Mouse (Mus musculus): Measurements from ENCODE around the gene Gm20696.

Gene Gm20696

DNA sequence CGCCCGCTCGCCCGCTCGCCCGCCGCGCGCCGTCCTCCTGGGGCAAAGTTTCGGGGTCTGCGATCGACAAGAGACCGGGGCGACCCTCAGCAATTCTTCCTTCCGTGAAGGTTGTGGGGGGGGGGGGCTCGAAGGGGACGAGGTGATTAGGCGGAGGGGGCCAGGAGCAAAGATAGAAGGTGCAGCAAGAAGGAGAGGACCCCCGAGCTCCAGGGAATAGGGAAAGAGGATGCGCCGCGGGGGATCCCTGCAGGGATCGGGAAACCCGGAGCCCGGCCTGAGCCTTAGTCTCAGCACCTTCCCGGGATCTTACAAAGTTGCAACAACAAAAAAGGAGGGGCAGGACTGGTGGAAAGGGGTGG, 145.9 kb downstream of the Gm20696 start:
- DNase-seq (ENCODE audit: low spot score) = no peak

DNA sequence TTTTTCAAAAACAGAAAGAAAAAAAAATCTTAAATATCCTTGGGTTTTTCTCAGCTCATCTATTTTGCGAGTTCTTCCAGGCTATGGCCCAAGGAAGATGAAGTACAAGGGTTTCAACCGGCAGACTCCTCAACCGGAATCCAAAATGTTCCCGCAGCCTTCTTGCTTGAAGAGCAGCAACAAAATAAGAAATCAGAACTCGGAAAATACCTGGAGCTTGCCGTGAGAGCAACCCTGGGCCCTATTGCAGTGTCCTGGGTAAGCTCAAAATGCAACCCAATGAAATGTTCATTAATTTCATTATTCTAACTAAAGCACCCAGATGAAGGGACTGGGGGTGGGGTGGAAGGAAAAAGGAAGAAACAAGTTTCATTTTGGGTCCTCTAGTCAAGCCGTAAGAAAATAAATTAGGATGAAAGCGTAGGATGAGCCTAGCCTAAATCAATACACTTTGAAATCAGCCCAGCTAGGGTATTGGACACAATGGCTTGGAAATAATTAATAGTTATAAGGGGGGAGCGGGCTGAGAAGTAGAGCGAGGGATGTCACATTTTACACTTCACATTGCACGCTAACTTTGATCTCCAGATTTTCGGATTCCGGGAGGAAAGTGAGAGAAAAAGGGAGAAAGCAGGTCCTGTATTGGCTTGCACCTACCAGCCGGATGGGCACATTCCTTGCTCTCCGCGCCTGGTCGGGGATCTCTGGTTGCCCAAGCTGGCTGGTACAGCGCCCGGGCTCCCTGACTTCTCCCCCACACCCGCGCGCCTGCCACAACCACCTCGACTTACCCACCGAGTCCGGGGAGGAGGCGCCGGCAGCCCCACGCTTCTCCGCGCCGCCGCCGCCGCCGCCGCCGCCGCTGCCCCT, 146.6 kb downstream of the Gm20696 start:
- DNase-seq (ENCODE audit: low spot score) = peak; percentile 31

DNA sequence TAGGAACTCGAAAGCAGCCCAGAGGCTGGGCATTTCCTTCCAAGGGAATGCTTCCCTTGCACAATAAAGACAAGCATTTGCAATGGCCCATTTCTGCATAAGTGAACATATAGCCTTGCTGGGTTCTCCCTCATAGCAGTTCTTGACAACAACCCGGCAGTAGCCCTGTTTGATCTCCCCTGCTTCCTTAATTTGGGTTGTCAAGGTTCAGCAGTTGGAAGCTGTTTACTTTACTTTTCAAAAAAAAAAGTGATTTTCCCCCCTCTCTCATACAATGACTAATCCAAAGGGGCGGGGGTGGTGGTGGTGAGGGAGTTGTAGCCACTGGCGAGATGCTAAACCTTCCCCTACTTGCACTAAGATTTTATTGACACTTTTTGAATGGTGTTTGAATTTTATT, 147.5 kb downstream of the Gm20696 start:
- DNase-seq (ENCODE audit: low spot score) = no peak

DNA sequence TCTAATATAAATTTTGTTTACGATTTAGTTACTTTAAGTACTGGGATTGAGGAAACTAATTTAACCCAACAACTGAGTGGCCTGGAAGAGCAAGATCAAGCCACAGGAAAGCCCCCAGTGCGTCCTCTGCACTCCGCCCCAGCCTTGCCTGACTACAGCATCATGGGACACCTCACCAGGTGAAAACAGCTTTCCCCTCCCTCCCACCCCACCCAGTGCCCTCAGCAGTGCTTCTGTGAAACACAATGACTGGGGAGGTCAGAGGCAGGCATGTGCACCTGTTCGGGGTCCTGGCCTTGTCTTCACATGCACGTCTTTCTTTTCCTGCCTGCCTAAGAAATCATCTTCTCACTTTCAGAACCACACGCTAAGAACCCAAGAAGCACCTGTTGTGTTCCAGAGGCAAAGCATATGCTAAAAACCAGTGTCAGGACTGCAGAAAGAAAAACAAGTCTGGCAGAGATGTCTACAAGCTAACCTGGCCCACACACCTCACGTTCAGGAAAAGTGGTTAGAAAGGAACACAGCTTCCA, 150.9 kb downstream of the Gm20696 start:
- DNase-seq (ENCODE audit: low spot score) = no peak

DNA sequence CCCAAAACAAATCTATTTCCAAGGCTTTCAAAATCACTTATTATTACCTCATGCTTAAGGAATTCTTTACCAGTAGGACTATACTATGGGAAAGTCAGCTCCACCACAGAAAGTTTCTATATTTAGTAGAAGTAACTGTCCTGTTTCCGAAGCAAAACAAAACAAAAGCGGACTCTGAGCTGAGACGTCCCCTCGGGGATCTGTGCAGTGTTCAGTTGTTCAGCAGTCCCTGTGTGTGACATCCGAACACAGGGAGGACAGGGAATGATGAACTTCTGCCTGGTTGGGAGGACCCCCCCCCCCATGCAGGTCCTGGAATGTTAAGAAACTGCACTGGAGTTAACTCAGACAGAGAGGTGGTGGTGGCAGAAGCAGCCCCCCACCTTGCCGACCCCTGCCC, 154.7 kb downstream of the Gm20696 start:
- DNase-seq (ENCODE audit: low spot score) = no peak

DNA sequence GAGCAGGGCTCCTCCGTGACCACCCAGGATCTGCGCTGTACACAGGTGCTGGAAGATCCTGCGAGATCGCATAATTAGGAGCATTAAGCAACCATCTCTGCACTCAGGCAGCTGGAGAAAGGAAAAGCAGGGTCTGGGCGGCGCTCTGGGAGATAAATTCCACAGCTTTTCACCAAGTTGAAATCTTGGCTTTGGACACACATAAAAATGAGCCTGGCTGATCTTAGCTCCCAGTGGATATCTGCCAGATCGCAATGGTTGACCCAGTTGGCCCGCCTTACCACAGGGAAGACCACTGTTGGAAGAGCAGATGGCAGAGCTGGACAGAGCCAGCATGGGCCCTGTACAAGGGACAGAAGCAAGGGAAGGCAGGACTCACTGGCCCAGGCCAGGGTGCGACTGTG, 157.4 kb downstream of the Gm20696 start:
- DNase-seq (ENCODE audit: low spot score) = peak; percentile 26

DNA sequence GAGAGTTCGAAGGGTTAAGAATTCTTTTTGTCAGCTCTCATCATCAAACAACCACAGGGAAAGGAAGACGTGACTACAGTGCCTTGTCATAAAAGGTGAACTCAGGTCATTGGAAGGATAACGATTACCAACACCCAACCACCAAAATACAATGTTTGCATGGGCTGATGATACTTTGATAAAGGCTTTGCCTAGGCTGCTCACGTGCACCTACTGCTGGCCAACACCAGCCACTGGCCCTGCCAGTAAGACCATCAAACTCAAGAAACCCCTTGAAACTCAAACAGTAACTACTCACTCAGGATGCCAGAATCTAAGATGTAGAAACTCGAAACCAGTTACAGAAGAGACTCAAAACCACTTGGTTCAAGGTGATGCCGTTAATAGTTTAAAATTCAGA, 159.8 kb downstream of the Gm20696 start:
- no peak for DNase-seq (ENCODE audit: low spot score)

DNA sequence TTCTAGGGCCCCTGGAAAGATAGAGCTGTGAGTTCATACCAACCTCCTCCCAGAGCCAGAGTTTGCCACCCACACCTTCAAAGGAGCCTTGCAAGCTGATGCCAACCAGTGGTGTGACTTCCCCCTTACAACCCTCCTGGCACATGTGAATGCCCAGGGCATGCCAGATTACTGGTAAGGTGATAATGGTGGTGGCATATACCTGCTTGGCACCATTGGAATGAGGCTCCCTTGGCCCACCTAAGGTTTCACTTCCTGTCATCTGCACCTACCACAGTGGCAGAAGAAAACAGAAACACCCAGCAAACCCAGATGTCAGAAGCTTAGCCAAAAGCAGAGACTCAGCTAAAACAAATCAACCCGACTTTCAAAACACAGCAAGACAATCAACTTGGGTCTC, 162.9 kb downstream of the Gm20696 start:
- no peak for DNase-seq (ENCODE audit: low spot score)

DNA sequence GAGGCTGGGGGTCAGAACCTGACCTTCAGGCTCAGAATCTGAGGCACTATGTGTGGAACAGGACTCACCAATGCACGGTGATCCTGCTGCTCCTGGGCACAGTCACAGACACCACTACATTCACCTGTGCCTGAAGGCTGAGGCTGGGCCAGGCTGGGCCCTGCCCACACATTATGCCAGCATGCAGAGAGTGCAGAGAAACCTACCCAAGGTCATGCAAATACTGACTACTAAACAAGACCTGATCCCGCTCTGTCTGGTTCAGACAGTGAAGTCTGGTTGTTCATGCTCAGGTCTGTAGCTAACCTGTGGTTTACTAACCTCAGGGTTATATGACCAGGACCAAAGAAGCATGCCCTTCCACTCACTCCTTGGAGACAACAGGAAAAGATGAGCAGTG, 163.9 kb downstream of the Gm20696 start:
- DNase-seq (ENCODE audit: low spot score) = no peak

DNA sequence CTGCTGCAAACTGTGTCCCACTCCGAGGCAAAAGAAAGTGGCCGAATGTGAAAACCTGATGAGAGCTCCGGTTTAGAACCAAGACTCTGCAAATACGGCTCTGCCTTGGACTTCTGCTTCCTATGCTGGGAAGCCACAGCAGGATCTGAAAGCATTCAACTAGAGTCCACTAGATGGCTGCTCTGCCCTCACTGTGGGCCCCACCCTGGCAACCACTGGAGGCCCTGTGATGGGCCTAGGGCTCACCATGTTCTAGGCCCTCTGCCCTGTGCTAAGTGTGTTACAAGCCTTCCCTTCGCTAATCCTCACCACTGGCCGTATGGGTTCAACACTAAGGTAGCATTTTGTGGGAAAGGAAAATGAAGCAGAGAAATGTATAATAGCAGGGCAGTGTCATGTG, 164.3 kb downstream of the Gm20696 start:
- DNase-seq (ENCODE audit: low spot score) = no peak

DNA sequence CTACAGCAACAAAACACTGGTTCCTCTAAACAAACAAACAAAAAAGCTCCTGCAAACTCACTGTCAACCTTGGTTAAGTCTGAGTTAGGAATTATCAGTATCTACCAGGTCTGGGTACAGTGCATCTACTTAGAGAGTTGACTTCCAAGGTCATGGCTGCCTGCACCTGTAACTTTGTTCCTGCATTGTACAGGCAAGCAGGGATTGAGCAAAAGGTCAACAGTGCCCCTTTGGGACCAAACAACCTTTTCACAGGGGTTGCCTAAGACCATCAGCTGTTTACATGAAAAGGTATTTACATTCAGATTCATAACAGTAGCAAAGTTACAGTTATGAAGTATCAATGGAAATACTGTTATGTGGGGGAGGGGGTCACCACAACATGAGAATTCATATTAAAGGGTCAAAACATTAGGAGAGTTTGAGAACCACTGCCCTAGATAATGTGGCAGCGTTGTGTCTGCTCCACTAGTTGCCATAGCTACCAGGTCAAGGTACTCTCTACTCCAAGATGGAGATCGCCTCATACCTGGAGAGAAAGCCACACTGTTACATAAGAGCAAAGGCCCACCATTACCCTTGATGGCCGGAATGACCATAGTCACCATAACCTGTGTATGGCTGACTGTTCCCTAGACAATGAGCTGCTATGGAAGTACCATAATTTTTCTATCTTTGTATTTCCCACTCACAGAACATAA, 165.9 kb downstream of the Gm20696 start:
- DNase-seq (ENCODE audit: low spot score) = no peak

DNA sequence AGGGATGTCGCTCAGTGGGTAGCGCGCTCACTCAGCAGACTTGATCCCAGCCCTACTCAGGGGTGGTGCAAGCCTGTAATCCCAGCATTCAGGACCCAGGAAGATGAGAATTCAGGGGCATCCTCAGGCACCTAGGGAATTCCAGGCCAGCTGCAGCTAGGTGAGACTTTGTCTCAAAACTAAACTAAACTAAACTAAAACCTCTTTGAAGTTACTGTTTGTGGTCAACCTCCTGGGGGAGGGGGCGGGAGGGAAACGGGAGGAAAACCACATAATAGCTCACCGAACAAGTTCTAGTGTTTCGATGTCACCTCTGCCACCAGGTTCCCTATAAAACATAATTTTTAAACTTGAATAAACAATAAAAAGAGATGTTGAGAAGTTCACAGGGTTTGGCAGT, 168.5 kb downstream of the Gm20696 start:
- no peak for DNase-seq (ENCODE audit: low spot score)

DNA sequence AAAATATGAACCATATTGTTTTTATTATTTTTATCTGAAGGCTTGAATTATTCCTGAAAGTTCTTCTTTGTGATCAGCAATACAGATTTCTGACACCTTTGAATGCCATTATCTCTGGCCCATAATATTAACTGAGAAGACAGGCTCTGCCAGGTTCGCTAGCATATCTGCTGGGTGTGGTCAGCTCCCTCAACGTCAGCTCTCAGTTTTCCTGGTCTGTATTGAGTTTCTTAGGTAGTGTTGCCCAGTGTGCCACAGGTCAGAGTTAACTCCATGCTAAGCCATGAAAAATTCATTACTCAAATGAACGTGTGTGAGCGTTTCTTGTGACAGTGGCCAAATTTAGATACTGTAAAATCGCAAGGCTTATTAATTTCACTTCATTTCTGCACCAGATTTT, 170.5 kb downstream of the Gm20696 start:
- DNase-seq (ENCODE audit: low spot score) = no peak

DNA sequence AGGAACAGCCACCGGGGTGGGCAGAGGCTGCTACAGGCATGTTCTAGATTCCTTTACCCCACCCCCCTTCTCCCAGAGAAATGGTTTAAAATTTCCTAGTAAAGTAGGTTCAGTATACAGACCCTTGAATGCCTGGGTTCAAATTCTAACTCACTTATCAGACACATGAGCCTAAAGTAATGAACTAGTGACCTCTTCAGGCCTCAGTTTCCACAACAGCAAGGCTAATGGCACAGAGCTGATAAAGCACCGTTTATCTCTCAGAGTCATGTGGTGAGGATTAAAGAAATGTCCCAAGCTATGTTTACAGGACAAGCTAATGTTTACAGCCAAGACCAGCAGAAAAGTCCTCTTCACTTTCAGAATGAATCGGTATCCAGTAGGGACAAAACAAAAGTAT, 173.7 kb downstream of the Gm20696 start:
- no peak for DNase-seq (ENCODE audit: low spot score)

DNA sequence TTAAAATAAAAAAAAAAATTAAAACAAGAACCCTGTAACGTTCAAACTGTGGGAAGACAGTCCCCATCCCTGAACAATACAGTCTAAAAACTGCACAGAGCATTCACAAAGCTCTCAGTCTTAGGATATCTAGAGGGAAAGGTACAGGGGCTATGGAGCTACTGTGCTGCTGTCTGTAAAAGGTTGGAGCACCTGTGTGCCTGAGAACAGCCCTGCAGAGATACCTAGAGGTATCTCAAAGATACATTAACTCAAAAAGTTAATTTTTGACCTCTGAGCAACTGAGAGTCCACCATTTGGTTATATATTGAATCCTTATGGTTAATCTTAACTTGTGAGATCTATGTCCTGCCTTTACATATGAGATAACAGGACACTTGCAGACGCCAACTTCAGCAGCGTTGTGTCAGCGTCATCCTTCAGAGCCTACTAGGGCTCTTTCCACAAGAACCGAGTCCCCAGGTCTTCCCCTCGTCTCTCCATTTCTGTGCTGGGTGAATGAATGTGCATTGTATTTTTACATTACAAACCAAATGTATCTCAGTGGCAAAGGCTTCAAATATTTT, 174.5 kb downstream of the Gm20696 start:
- DNase-seq (ENCODE audit: low spot score) = no peak

DNA sequence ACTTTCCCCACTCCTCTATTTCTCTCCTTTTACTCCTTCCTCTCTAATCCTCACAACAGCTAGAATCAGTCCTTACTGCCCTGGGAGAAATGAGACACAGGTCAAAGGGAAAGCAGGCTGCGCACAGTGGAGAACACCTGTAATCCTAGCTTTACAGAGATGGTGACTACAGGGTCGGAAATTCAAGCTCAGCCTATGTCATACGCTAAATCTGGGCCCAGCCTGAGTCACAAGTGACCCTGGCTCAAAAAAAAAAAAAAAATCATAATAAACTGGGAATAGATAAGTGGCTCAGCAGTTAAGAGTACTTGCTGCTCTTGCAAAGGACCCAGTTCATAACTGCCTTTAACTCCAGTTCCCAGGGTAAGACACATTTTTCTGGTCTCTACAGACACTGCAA, 175.5 kb downstream of the Gm20696 start:
- DNase-seq (ENCODE audit: low spot score) = no peak

DNA sequence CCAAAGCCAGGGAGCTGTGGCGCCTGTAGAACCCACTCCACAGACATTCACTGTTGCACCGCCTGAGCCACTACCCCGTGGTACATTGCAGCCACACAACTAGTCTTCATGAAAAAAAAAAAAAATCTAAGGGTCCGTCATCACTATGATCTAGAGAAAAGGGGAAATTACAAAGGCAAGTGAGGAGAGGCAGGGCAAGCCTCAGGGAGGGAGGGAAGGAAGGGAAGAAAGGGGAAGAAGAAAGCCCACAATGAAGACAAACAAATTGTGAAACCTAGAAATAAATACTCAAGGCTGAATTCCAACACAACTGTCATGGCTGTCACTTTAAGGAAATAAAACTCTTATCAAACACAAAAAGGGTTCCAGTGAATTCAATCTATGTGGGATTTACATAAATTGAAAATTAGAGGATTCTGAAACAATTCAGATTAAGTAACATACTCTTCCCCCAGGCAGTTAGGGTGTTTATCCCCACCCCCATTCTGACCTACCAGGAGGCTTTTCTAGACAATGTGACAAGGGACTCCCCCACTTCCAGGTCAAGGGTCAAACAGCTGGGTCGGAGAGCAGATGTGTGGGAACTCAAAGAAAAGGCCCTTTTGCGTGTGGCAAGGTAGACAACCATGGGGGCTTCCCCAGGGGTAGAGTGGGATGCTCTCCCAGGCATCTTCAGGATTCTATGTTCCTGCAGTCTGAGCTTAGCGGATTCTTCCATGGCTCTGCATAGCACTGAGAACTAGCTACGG, 176.5 kb downstream of the Gm20696 start:
- no peak for DNase-seq (ENCODE audit: low spot score)

DNA sequence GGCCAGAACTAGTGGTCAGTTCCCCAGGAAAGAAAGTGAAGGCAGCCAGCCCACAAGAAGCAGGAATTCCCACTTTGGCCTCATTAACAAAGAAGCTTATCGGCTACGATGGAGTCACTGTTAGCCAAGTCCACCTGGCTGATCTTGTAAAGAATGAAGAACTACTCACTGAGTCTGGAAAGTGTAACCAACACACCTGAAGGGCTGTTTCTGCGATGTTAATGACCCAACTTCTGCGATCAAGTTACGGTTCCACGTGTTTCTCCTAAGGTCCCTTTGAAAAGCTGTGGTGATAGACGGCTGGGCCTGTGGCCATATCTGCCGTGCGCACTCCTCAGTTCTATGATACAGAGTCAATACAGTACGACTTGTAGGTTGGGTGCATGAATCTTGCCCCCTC, 177.2 kb downstream of the Gm20696 start:
- no peak for DNase-seq (ENCODE audit: low spot score)

DNA sequence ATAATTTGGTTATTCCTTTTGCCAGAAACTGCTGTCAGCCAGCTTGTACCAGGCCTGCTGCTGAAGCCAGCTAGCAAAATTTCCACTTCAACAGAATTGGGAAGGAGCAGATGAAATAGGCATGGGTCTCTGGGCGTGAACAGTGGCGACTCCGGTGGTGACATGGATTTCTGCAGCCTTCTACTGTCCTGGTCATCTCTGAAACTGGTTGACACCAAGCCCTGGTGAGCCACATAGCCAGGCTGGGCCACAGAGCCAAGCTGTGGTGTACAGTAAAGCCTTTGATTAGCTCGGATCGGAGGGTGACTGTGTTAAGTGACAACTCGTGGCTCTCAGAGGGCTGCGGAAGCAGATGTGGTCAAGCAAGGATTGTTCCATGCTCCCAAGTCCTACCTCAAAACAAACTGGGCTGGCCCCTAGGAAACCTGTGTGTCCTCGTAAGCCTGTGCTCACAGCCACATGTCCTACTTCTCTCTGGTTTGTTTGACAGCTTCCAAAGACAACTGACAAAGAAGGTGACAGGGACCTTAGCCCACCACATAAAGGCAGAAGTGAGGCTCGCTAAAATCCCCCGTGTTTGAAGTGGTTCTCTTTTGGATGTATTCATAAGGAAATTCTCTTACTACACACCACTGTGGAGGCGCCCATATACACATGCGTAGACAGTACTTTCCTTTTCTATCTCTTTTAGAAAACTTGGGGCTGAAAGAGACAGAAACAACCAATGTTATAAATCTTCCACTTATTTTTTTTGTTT, 180.5 kb downstream of the Gm20696 start:
- no peak for DNase-seq (ENCODE audit: low spot score)

DNA sequence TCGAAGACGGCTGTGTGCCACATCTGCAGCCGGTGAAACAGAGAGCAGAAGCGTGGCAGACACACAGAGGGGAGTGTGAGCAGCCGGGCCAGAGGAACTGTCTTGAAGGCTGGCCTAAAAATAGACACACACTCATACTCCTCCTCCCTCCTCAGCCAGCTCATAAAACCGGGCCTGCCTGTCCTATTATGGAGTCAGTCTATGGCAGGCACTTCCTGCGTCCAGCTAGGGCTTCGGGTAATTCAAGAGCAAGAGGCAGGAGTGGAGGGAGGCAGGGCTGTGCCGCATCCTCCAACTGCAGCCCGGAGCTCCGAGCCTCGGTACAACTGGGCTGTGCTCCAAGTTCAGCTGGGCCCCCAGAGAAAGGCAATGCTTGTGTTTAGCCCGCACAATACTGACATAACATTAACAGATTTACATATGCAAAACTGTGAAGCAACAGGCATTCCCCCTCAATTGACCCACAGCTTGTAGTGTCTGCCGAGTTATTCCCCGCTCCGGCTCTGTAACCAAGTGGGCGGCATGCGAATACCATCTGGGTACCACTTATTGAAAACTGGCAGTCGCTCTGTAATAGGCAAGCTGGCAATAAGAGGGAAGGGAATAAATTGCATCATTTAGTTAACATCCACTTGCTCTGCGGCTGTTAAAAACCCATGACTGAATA, 181.2 kb downstream of the Gm20696 start:
- DNase-seq (ENCODE audit: low spot score) = peak; percentile 76

DNA sequence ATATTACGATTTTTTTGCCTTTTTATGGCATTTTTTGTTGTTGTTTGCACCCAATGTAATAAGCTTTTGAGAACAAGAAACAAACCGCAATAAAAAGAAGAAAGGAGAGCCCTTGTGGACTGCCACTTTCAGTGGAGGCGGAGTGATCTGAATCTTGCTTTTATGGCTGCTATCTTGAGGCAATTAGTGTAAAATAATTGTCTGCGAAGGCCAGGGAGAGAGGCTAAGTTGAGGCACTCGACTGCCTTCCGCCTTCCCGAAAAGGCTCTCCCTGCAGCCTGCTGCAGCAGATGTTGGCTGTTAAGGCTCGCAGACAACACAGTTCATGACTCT, 181.7 kb downstream of the Gm20696 start:
- DNase-seq (ENCODE audit: low spot score) = no peak
